Mouse (Mus musculus) WW6 (cell line): ENCODE results near the gene Eloa.
A peak's percentile ranks its signal among the peaks of the same experiment; 100 is the strongest.
"Not testable (repeated sequence)": the region's sequence is repeated elsewhere in the genome, so short reads cannot be mapped to it uniquely, and the experiment has no call there.

Experiments
- DNase-seq: peaks from one replicate; pipeline ENCODE4 v3.0.0-alpha.2; 2013; ENCODE audit warnings: low read depth, low spot score

The Eloa gene

DNA sequence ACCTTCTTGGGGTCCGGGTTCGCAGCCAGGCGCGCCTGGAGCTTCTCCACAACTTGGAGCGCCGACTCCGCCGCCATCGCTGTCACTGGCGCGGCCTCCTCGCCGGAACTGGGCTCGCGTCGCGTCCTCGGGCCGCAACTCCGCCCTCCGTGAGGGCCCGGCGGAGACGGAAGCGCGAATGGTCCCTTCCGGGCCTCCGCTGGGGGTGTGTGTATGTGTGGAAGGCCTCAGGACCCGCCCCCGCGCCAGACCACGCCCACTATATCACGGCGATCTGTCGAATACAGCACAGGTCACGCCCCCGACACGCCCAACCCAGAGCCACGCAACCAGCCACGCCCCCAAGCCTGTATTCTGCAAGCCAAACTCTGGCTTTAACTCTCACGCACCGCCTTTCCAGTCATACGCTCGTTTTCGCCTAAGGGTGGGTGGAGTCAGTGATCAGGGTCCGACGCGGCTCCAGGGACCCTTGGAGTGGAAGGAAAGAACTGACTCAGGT, at the start of gene Eloa:
Gene Eloa (minus strand): TSS at position 215 of the 499 bp plus-strand sequence.
- DNase-seq, result peak; percentile 98

DNA sequence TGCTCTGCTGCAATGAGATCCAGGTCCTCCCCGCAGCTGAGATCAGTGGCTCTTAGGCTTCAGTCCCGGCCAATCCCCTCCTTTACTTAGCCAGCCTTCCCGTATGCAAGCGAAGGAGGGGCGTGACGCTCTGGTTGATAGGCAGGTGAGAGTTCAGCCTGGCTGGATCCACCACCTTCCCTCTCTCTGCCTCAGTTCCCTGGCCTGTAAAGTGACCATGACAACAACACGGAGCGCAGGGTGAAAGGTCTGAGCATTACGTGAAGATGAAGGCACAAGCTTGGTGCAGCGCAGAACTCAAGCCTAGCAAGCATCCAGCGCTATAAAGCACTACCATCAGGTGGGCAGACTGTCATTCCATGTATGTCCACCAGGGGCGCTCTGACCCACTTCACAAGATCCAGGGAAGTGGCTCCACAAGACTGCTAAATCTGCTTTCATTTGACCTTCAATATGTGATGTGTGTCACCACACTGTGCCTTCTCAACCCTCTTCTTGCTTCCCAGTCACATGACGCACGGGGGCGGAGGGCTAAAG, 49.7 kb upstream of the Eloa start:
- DNase-seq, result peak; percentile 71

DNA sequence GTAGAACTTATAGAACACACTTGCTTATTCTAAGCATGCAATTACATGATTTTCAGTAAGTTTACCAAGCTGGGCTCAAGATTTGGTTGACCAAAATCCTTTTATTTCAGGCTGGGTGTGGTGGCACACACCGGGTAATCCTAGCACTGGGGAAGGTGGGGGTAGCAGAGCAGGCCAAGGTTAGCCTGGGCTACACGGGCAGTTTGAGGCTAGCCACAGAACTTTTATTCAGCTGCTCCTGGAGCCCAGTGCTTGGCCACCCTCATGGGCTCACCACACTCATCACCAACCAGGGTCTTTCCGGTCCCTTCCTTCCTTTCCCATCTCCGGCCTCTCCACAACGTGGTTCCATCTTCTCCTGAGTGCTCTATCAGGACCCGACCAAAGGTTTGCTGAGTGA, 49.0 kb upstream of the Eloa start:
- DNase-seq, result no peak

DNA sequence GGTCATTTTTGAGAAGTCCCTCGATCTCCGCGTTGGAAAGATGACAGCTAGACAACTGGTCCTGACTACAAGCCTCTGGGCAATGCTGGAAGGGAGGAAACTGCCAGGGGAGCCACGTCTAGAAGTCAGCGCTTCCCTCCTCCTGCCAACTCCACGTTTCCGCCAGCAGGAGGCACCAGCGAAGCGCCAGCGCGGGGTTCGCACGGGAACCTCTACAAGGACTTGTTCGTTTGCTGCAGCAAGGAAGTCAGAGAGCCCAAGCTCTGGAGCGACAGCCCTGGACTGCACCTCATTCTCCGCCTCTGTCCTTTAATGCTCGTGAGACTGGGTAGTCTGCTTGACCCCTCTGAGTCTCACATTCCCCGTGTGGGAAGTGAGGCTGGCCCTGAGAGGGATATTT, 48.4 kb upstream of the Eloa start:
- peak; percentile 70 for DNase-seq

DNA sequence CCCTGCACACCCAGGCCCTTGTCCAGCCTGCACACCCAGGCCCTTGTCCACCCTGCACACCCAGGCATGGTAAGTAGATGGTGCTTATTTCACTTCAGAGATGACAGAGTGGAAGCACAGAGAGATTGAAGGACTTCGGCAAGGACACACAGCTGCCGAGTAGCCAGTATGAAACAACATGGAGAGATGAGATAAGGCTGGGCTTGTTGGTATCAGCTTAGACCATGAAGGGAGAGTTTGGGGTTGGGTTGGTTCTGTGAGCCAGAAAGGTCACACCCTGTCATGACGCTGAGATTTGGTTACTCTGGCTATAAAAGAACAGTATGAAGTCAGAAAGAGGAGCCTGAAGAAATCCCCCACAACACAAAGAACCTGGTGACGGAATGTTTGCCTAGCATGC, 47.8 kb upstream of the Eloa start:
- no peak for DNase-seq

DNA sequence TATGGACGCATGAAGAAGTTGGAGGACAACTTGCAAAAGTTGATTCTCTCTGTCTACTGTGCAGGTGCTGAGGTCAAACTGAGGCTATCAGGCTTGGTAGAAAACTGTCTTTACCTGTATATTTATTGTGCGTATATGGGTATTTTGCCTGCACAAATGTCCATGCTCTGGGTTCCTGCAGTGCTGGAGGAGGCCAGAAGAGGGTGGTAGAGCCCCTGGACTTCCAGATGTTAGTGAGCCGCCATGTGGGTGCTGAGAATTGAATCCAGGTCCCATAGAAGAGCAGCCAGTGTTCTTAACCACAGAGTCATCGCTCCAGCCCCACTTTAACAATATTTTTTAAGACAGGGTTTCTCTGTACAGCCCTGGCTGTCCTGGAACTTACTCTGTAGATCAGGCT, 41.6 kb upstream of the Eloa start:
- no peak for DNase-seq

DNA sequence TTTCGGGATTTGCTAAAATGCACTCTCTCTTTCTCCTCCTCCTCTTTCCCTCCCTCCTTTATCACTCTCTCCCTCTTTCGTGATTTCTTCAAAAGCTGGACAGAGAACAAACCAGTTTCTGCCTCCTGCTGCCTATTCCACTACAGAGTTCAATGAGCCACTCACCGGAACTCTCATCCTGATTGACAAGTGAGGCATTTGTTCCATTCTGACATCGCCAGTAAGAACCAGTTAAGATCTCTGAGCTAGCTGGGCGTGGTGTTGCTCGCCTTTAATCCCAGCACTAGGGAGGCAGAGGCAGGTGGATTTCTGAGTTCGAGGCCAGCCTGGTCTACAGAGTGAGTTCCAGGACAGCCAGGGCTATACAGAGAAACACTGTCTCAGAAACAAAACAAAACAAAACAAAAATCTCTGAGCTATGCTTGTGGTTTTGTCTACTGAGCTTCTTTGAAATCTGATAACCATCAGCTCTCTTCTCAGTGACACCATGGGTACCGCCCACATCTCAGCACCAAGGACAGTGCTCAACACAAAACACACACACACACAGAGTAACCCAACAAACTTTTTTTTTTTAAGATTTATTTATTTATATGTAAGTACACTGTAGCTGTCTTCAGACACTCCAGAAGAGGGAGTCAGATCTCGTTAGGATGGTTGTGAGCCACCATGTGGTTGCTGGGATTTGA, 38.4 kb upstream of the Eloa start:
- not testable (repeated sequence) for DNase-seq

DNA sequence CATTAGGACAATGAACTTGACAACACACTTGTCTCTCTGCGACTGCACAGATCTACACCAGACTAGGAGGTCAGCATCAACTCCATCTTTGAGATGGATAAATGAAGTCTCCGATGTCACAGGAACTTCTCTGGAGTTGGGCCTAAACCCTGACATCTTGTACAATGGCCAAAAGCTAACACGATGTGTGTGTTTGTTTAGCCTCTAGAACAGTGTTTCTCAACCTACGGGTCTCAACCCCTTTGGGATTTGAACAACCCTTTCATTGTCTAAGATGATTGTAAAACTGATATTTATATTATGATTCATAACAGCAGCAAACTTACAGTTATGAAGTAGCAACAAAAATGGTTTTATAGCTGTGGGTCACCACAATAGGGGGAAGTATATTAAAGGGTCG, 36.4 kb upstream of the Eloa start:
- DNase-seq, result no peak

DNA sequence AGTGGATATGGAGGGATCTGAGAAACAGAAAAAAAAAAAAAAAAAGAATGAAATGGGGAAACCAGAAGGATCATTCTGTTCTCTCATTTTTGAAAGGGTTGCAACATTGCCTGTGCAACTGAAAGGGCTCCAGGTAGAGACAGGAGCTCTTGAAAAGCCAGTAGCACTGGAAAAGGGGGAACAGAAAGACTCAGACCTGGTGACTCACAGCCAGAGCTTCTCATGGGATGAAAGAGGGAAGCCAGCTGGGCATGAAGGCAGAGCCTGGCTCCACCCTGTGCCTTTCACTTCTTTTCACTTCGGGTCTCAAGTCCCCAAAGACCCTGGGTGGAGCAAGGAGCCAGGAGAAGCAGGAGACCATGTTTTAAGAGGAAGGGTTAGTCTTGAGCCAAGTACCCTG, 34.5 kb upstream of the Eloa start:
- DNase-seq, result no peak

DNA sequence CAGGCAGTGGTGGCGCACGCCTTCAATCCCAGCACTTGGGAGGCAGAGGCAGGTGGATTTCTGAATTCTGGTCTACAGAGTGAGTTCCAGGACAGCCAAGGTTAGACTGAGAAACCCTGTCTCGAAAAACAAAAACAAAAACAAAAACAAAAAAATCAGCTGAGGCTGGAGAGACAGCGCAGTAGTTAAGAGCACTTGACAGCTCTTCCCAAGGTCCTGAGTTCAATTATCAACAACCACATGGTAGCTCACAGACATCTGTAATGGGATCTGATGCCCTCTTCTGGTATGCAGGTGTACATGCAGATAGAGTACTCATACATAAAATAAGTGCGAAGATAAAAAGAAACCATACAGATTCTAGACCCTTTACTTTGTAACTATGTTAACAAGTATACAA, 32.3 kb upstream of the Eloa start:
- DNase-seq, result no peak

DNA sequence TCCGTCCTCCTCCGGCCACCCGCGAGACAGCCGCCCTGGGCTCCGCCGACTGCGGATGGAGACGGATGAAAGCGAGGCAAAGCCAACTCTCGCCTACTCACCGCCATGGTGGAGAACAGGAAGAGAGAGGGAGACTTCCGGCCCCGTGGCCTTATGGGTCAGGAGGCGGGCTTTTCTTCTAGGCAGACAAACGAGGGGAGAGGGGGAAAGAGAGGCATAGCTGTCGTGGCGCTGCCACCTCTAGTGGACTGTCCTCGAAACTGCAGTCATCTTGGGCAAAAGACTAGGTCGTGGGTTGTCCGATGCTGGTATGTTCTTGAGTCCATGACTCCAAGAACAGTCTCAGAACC, 31.7 kb upstream of the Eloa start, which contains the start of gene Rpl11:
Gene Rpl11 (minus strand): TSS at position 182 of the 350 bp plus-strand sequence.
- DNase-seq, result peak; percentile 88

DNA sequence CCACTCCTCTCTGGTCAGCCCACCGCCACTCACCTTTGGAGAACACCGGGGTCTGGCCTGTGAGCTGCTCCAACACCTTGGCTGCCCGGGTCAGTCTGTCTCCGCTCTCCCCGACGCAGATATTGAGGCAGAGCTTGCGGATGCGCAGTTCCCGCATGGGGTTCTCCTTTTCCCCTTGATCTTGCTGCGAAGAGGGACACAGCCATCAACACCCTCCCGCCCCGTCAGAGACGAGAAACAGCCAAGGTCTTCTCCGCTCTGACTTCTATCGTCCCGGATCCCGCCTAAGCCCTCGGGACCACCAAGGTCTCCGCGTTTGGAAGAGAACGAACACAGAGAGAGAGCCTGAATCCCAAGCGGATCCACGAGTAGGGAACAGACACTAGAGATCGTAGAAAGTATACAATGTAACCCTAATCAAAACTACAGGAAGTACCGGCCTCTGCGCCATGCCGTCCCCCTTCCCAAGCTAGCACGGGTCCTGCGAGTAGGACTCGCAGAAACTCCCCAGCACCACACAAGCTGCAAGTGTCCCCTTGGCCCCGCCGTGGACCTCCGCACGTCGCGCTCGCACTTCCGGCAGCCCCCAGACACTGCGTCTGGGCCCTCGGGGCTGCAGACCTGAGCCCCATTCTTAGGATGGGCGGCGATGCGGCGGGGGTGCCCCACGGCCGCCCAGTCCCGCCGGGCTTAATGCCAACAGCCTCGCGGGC, 31.1 kb upstream of the Eloa start:
- DNase-seq, result no peak

DNA sequence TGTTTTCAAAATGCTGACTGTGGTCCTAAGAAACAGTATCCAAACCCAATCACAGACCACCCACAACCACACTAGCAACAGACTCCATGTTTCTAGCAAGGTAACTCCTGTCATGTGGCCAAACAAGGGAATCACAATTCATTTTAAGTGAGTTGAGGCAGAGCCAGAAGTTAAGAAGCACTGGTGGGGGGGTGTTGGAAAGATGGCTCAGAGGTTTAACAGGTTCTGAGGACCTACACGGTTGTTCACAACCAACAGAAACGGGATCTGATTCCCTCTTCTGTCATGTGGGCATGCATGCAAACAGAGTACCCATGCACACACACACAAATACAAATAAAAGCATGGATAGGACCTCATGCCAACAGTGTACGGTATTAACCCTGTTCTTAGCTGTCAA, 30.5 kb upstream of the Eloa start:
- DNase-seq, result no peak

DNA sequence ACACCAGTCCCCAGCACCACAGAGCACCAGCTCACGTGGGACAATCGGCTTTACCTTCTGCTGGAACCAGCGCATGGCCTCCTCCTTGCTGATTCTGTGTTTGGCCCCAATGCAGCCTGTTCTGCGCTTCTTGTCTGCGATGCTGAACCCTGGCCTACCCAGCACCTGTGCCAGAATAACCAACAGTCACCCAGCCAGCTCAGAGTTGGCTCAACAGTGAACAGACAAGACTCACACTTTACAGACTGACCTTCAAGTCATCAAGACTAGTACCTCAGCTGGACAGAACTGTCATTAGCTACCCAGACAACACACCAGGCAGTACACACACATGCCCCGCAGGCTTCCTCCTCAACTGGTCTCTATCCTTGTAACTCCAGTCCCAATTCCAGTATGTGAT, 28.7 kb upstream of the Eloa start:
- DNase-seq, result no peak

DNA sequence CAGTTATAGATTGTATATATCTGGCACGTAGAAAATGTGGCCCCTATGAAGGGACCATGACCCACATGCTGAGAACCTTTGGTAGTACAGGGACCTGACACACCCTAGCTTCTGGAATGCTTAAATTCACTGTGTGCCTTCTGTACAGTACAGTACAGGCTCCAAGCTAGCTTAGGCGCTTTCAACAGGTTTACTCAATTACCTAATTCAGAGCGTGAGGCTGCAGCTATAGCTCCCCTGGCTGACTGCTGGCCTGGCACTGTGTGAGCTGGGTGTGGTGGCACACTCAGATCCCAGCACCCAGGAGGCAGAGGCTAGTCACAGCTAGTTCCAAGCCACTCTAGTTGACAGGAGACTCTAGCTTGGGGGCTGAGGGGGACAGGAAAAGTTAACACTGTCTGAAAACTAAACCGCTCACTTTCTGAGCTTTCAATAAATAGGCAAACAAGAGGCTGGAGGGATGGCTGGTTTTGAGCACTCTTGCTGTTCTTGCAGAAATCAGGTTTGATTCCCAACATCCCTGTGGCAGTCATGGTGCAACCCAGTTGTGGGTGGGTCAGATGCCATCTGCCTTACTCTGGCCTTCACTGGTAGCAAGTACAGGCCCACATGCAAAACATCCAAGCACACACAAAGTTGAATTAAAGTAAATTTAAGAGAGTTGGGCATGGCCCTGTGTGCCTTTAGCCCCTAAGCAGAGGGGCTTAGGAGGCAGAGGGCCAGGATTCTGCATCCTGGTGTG, 26.9 kb upstream of the Eloa start:
- DNase-seq, result no peak

DNA sequence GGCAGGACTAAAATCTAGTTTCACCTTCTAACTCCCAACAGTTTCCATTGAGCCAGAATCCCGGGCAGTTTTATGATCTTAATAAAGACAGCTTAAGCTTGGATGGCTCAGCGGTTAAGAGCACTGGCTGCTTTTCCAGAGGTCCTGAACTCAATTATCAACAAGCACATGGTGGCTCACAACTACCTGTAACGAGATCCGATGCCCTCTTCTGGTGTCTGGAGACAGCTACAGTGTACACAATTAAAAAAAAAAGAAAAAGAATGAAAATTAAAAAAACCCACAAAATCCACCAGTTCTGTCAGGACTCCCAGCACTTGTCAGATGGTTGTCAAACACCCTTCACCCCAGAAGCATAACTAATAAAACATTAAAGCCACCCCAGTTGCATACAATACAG, 26.1 kb upstream of the Eloa start:
- no peak for DNase-seq

DNA sequence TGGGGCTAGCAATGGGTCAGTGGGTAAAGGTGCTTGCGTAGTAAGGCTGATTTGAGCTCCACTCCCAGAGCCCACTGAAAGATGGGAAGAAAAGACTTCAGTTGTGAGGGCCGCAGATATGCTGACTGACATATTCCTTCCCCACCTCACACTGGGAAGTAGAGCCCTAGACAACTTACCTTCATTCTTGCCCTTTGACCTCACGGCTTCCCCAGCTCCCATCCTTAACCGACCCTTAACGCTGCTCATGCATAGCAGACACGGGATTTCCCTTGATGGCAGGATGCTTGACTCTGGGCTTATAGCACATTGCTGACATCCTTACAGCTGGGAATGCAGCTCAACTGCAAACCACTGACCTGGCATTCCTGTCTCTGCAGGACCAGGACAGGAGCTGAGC, 25.3 kb upstream of the Eloa start:
- no peak for DNase-seq

DNA sequence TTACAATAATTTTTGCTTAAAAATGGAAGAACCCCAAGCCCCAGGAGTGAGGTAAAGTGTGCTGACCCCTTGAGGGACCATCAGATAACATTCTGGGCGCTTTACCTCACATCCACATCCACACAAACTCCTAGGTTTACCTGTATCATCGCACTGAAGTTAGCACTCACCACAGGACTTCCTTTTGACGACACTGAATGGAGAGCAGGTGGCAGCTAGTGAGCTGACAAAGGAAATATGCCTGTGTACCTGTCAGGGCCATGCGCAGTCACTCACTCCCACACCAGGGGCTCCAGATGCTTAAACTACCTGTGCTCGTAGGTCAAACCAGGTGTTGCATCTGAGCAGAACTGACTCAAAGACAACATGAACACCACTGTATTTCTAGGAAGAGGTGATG, 23.5 kb upstream of the Eloa start:
- DNase-seq, result no peak

DNA sequence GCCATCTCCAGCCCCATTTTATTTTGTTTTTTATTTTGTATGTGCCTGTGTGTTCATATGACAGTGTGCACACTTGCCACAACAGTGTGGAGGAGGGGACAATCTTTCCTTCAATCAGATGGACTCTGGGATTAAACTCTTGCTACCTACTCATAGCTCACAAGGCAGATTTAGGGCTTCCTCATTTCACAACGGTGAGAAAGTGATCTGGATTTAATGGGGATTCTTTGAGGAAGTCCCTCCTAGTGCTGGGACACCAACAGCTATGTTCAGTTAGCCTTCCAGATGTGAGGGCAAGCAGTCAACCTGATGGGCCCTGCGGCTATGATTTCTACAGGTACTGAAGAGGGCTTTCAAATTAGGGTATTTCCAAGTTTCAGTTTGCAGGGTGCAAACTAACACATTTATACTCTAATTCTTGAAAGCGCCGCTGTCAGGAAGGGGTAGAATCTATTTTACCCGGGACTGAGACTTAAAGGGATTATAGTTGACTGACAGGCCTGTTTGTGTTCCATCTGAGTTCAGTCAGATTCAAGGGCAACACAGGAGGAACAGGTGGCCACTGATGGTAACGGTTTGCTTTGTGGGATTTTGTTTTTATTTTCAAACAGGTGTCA, 22.3 kb upstream of the Eloa start:
- DNase-seq, result no peak

DNA sequence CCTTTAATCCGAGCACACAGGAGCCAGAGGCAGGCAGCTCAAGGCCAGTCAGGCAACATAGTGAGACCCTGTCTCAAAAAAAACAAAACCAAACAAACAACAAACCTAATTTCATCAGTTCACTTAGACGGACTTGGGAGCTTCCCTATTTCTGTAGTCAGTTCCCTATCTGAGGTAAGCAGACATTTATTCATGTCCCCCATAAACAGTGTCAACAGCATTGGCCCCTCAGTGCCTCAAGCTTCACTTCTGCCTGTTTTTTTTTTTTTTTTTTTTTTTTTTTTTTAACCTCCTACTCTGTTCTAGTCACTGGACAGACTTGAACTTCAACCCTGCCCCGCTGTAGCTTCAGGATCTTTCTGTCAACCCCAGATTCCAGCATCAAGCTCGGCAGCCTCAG, 13.5 kb upstream of the Eloa start:
- DNase-seq, result no peak

DNA sequence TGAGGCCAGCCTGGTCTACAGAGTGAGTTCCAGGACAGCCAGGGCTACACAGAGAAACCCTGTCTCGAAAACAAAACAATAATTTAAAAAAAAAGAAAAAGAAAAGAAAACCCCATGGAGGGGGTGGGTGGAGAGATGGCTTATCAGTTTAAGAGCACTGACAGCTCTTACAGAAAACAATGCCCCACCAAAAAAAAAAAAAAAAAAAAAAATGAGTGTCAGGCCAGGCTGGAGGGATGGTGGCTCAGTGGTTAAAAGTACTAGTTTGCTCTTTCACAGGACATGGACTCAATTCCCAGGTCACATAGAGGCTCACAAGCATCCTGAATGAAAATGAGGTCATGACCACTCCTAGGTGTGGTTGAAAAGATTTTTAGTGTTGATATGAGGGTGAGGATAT, 11.7 kb upstream of the Eloa start:
- no peak for DNase-seq
